Mouse (Mus musculus) spleen, adult 2 months (tissue): ENCODE data around the gene Vwa3b. TPM values are rescaled to one million over a fixed set of nuclear protein-coding genes. Genes with fewer than 3 reads are reported as not detected.

Experiments used
- DNase-seq, 2 experiments: peaks; one replicate each; pipeline versions ENCODE4 v3.0.0 to v3.0.0-alpha.2; 2012 to 2021; ENCODE audit warnings: low spot score in 2 of 2, low read depth in 1 of 2
- H3K27ac ChIP-seq: fragments of 200-500 bp; 2 replicates; pipeline ENCODE4 v1.5.1; 2012; ENCODE audit warnings: low read length, inconsistent platforms; ENCODE audit not compliant: insufficient read depth
- H3K27me3 ChIP-seq: fragments of 200-500 bp; 2 replicates; pipeline ENCODE4 v1.6.1; 2012; ENCODE audit warnings: mild to moderate bottlenecking, moderate library complexity, low read length, inconsistent platforms; ENCODE audit not compliant: control insufficient read depth, insufficient read depth
- H3K36me3 ChIP-seq: fragments of 200-500 bp; 2 replicates; pipeline ENCODE4 v1.6.1; 2012; ENCODE audit warnings: mild to moderate bottlenecking, low read length, inconsistent platforms; ENCODE audit not compliant: control insufficient read depth, insufficient read depth
- H3K4me1 ChIP-seq: fragments of 200-500 bp; 2 replicates; pipeline ENCODE4 v1.6.1; 2011; ENCODE audit warnings: inconsistent platforms; ENCODE audit not compliant: control insufficient read depth, insufficient read depth, insufficient read length
- H3K4me3 ChIP-seq: fragments of 200-500 bp; 2 replicates; pipeline ENCODE4 v1.5.1; 2011; ENCODE audit warnings: mild to moderate bottlenecking, inconsistent platforms; ENCODE audit not compliant: insufficient read depth, insufficient read length; ENCODE audit errors: extremely low read depth
- CTCF ChIP-seq: fragments of 200-500 bp; IDR thresholded peaks from 2 replicates; pipeline ENCODE4 v1.5.1; 2011; ENCODE audit warnings: mild to moderate bottlenecking, inconsistent platforms; ENCODE audit not compliant: insufficient read depth, insufficient read length, insufficient replicate concordance; ENCODE audit errors: extremely low read depth
- POLR2A ChIP-seq: fragments of 200-500 bp; IDR thresholded peaks from 2 replicates; pipeline ENCODE4 v1.6.1; 2011; ENCODE audit warnings: low read depth, low read length, inconsistent platforms
- WGBS: fragments of 180-500 bp; shearing (Covaris S2); methylation state at CpG from one replicate; pipeline ENCODE4 v1.1.7; 2018; 5-methylcytosine and 5-hydroxymethylcytosine counted together
- polyA plus RNA-seq: library from polyadenylated mRNA; depleted of rRNA; stranded (reverse); fragments of >200 nt; gene quantifications from 2 replicates; pipeline ENCODE4 v1.2.3, GENCODE M21; 2012

Vwa3b gene
- polyA plus RNA-seq, 1 experiment, result 0.21 TPM

- DNase-seq, result no peak
- peaks cover 4% of the 10 kb centered on the region; the same call in 1 of the 2 replicates for H3K4me1 ChIP-seq
- no peaks in the 10 kb centered on the region for H3K36me3 ChIP-seq
- no peaks in the 10 kb centered on the region for H3K27me3 ChIP-seq
- WGBS, result 83% methylated on average over 14 of the region's 14 CpGs
- TF ChIP-seq CTCF, result no peak
- no peak for TF ChIP-seq POLR2A
- no peak overlapping the region for H3K27ac ChIP-seq
- no peak overlapping the region for H3K4me3 ChIP-seq
Observed at GRCm38 (mm10) chr1:37077955-37078549, 51.7 kb downstream of the Vwa3b start.

GRCm38 (mm10) chr1:37080442-37080841, 54.0 kb downstream of the Vwa3b start:
- TF ChIP-seq CTCF (no peak), POLR2A (no peak)
- no peak overlapping the region for H3K4me3 ChIP-seq
- H3K36me3 ChIP-seq, result no peaks in the 10 kb centered on the region
- H3K27ac ChIP-seq, result no peak overlapping the region
- no peak for DNase-seq
- H3K27me3 ChIP-seq, result no peaks in the 10 kb centered on the region
- peaks cover 4% of the 10 kb centered on the region; the same call in 1 of the 2 replicates for H3K4me1 ChIP-seq
- 89% methylated on average over 4 of the region's 4 CpGs for WGBS

DNA sequence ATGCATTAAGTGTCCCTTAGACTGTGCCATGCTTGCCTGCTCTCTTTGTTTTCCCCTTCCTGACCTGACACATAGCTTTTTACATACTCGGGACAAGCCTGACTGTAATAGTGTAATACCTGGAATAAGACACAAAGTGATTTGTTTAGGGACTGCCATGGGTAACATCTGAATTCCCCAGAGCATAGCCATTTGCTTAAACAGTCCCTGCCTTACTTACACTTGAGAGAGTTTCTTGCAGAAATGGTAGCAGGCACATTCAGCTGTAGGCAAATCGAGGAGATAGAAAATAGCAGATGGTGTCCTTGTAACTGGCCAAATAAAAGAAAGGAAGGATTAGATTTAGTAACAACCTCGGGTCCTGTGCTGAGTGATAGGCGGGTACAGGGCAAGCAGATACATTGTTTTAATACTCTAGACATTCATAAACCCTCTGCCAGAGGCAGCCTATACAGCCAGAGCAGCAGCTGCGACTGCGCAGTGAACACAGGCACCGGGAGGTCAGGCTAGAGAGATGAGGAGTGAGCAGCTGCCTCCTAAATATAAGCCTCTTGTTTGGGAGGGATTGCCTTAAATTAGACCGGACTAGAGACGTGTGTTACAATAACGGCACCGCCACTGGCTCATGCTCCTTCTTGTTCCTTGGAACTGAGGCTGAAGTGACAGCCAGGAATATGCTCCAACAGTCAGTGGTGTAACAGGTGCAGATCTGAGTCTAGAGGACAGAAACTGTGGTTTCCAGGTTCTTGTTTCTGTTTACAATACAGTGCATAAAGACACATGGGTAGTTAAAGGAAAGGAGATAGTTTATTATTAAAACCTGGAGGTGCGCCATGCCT, 55.2 kb downstream of the Vwa3b start:
- H3K4me3 ChIP-seq, result no peak overlapping the region
- TF ChIP-seq CTCF (no peak), POLR2A (no peak)
- H3K27me3 ChIP-seq, result no peaks in the 10 kb centered on the region
- WGBS, result 62% methylated on average over 12 of the region's 12 CpGs
- no peaks in the 10 kb centered on the region for H3K36me3 ChIP-seq
- peaks cover 4% of the 10 kb centered on the region; the same call in 1 of the 2 replicates for H3K4me1 ChIP-seq
- no peak overlapping the region for H3K27ac ChIP-seq
- no peak for DNase-seq

- H3K4me1 ChIP-seq, result peaks cover 4% of the 10 kb centered on the region; the same call in 1 of the 2 replicates
- no peak overlapping the region for H3K4me3 ChIP-seq
- no peak for DNase-seq
- H3K36me3 ChIP-seq, result no peaks in the 10 kb centered on the region
- TF ChIP-seq POLR2A, result no peak
- no peak for TF ChIP-seq CTCF
- no peak overlapping the region for H3K27ac ChIP-seq
- WGBS, result 70% methylated on average over 2 of the region's 2 CpGs
- no peaks in the 10 kb centered on the region for H3K27me3 ChIP-seq
Observed at GRCm38 (mm10) chr1:37082215-37082464, 55.7 kb downstream of the Vwa3b start.

GRCm38 (mm10) chr1:37084075-37084474, 57.7 kb downstream of the Vwa3b start:
- H3K36me3 ChIP-seq, result no peaks in the 10 kb centered on the region
- DNase-seq, result no peak
- H3K4me1 ChIP-seq, result peaks cover 4% of the 10 kb centered on the region; the same call in 1 of the 2 replicates
- no peak overlapping the region for H3K27ac ChIP-seq
- H3K27me3 ChIP-seq, result no peaks in the 10 kb centered on the region
- H3K4me3 ChIP-seq, result no peak overlapping the region
- TF ChIP-seq POLR2A, result no peak
- TF ChIP-seq CTCF, result no peak
- 74% methylated on average over 2 of the region's 2 CpGs for WGBS

DNA sequence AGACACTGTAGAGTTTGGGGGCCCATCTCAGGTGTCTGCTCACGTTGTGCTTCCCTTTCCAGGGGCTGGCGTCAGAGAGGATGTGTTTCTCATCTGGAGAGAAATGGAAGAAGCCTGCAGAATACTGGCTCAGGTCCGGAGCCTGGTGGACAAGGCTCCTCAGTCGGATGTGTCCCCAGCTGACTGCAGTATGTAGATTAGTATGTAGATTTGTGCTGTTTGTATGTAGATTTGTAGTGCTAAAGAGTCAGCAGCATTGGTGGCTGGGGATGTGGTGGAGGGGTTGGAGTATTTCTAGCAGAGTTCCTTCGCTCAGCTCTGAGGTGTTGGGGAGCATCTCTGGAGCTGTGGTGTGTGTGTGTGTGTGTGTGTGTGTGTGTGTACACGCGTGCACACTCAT, 58.8 kb downstream of the Vwa3b start:
- H3K27ac ChIP-seq, result no peak overlapping the region
- no peak overlapping the region for H3K4me3 ChIP-seq
- no peak for DNase-seq
- H3K36me3 ChIP-seq, result no peaks in the 10 kb centered on the region
- peaks cover 4% of the 10 kb centered on the region; the same call in 1 of the 2 replicates for H3K4me1 ChIP-seq
- TF ChIP-seq POLR2A, result no peak
- TF ChIP-seq CTCF, result no peak
- WGBS, result 74% methylated on average over 7 of the region's 7 CpGs
- no peaks in the 10 kb centered on the region for H3K27me3 ChIP-seq

GRCm38 (mm10) chr1:37089191-37089590, 62.8 kb downstream of the Vwa3b start:
- Histone ChIP-seq H3K4me3 (no peak overlapping the region), H3K36me3 (no peaks in the 10 kb centered on the region), H3K27me3 (no peaks in the 10 kb centered on the region), H3K4me1 (no peaks in the 10 kb centered on the region), H3K27ac (no peak overlapping the region)
- no peak for DNase-seq
- no peak for TF ChIP-seq POLR2A
- WGBS, result 81% methylated on average over 5 of the region's 5 CpGs
